Mouse (Mus musculus): ENCODE data around the gene Eef1akmt4. TPM values are rescaled to one million over a fixed set of nuclear protein-coding genes. Genes with fewer than 3 reads are reported as not detected.

Eef1akmt4 gene
- total RNA-seq (2014; fragmentation: Nextera tagmentation) (13.3 and 32.7 TPM in 2 replicates), total RNA-seq (2017) (5.4 and 6.5 TPM in 2 replicates)

DNA sequence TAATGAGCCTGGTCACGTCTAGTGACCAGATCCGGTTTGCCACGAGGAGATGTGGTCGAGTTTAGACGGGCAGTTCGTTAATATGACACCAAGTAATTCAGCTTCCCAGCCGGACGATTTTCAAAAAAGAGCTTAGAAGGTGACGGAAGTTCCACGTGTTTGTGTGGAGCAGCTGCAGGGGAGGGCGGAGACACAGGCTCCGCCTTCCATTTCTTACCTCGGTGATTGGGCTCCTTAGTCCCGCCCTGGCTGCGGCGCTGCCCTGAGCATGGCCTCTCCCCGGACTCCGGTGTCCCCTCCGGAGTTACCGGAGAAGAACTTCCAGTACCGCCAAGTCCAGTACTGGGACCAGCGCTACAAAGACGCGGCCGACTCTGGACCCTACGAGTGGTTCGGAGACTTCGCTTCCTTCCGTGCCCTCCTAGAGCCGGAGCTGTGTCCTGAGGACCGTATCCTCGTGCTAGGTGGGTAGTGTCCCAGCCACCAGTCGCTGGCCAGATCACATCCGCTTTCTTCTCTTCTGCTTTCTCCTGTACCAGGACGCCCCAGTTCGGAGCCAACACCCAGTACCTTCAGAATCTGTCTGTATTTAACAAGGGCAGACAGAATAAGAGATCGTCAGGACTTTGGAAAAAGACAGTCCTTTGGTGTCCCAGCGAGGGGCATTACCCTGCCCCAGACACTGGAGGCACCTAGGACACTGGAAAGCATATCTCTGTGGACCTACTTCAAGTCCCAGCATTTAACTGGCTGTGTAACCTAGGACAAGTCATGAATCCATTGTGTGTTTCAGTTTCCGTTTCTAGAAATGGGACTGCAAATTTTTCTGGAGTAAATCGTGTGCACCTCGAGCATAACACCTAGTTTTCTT, at the start of gene Eef1akmt4, which contains the start of the genes Gm49333 and Alg3:
Gene Eef1akmt4 (plus strand): TSS at position 237 of the 871 bp plus-strand sequence.
Gene Gm49333 (plus strand): TSS at position 254 of the 871 bp plus-strand sequence.
Gene Alg3 (minus strand): TSS at position 379 of the 871 bp plus-strand sequence.
- peak; percentile 97 for ATAC-seq (replicated peaks; ENCODE audit: low FRiP score, low TSS enrichment, poor library complexity, severe bottlenecking)

GRCm38 (mm10) chr16:20565075-20565474, 46.3 kb upstream of the Eef1akmt4 start:
- no peak for ATAC-seq (replicated peaks; ENCODE audit: low FRiP score, low TSS enrichment, poor library complexity, severe bottlenecking)

DNA sequence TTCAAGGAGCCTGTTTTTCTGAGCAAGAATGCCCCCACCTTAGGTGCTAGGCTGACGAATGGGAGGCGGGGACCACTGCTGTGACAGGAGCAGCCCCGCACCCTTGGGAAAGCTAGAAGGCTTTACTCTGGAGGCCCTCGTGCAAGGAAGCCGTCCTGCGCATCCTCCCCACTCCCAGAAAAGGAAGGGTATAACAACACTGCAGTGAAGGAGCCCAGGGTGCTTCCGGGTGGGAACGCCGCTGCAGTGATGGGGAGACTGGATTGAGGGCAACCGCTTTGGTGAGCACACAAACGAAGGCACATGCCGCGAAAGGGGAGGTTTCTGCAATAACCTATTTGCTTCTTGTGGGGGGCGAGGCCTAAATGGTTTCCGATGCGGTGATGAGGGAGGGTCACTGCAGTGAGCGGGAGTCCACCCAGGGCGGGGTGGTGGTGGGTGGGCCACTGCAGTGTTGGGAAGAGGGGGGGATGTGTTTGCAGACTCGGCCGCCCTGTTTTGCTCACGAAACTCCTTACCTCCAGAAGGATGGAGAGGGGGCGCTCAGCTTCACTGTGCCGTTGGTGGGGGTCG, 21.9 kb upstream of the Eef1akmt4 start, which contains the start of gene Vwa5b2:
Gene Vwa5b2 (plus strand): TSS at position 106 of the 573 bp plus-strand sequence.
- ATAC-seq (replicated peaks; ENCODE audit: low FRiP score, low TSS enrichment, poor library complexity, severe bottlenecking), result no peak

DNA sequence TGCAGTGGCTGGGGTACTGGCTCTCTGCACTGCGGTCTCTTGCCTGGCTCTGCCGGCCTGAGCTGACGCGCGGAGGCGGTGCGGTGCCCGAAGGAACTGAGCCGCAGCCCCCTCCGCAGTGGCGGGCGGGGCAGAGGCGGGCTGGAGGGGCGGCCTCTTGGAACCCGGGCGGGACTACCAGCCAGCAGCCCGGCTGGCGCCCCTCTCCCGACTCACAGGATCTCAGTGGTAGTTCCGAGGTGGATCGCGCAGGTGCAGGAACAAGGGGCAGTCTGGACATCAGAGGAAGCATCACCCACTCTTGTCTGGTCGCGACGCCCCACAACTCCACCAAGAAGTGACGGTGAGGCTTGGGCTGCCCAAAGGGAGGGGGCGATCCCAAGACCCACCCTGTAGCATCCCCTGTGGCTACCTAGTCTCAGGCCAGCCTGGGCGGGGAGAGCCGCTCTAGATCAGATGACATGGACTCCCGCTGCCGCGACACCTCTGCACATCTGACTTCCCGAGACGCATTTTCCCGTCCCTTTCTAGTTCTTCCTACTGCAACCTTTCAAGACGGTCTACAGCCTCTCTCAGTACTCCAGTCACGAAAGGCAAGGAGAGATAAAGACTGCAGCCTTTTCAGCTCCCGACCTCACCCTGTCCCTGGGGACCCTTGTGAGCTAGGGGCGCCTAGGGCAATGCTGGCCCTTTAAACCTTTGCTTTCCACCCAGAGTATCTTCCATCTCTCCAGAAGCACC, 21.3 kb upstream of the Eef1akmt4 start:
- no peak for ATAC-seq (replicated peaks; ENCODE audit: low FRiP score, low TSS enrichment, poor library complexity, severe bottlenecking)

GRCm38 (mm10) chr16:20590680-20591038, 20.7 kb upstream of the Eef1akmt4 start:
- ATAC-seq (replicated peaks; ENCODE audit: low FRiP score, low TSS enrichment, poor library complexity, severe bottlenecking), result no peak

DNA sequence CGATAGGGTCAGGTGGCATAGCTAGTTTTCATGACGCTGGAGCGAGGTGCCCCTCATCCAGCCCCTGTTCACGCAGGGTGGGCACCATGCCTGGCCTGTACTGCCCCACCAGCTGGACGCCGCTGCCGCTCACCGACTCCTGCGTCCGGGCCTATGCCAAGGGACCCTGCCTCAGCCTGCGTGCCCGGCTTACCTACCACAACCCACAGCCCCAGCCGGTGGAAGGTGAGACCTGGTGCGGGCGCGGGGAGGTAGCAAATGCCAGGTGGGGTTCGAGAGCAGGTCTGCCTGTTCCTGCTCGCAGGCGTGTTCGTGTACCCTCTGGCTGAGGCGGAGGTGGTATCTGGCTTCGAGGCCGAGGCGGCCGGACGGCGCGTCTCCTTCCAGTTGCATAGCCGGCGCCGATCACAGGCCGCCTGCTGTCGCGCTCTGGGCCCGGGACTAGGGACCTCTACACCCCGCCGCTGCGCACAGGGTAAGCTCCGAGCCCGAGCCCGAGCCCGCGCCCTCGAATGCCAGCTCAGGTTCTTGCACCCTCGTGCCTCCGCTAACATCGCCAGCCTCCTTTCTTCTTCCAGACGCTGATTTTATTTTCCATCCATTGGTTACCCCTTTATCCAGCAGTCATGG, 20.2 kb upstream of the Eef1akmt4 start:
- ATAC-seq (replicated peaks; ENCODE audit: low FRiP score, low TSS enrichment, poor library complexity, severe bottlenecking), result no peak

GRCm38 (mm10) chr16:20595060-20595673, 16.2 kb upstream of the Eef1akmt4 start:
- ATAC-seq (replicated peaks; ENCODE audit: low FRiP score, low TSS enrichment, poor library complexity, severe bottlenecking), result peak; percentile 85

GRCm38 (mm10) chr16:20595737-20596136, 15.7 kb upstream of the Eef1akmt4 start:
- ATAC-seq (replicated peaks; ENCODE audit: low FRiP score, low TSS enrichment, poor library complexity, severe bottlenecking), result no peak

DNA sequence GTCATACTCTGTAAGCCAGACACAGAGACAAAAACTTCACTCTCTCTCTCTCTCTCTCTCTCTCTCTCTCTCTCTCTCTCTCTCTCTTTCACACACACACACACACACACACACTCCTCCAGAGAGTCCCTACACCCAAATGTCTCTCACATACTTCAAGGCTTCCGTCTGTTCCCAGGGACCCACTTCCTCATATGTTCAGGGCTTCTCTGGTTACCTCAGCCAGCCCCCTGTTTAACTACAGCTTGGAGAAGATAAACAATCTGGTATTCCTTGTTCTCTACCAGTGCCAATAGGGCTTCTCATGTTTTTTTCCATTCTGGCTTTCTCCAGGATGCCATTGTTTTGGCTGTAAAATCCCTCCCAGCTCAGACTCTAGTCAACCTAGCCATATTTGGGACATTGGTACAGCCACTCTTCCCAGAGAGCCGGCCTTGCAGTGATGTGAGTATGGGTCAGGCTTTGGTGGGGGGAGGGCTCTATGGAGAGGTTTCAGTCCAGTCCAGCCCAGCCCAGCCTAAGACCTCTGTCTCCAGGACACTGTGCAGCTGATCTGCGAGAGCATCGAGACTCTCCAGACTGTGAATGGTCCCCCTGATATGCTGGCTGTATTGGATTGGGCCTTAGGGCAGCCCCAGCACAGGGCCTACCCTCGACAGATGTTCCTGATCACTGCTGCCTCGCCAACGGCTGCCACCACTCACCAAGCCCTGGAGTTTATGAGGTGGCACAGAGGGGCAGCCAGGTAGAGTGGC, 14.5 kb upstream of the Eef1akmt4 start:
- no peak for ATAC-seq (replicated peaks; ENCODE audit: low FRiP score, low TSS enrichment, poor library complexity, severe bottlenecking)

- no peak for ATAC-seq (replicated peaks; ENCODE audit: low FRiP score, low TSS enrichment, poor library complexity, severe bottlenecking)
Measured at GRCm38 (mm10) chr16:20600511-20600910, 10.9 kb upstream of the Eef1akmt4 start.

DNA sequence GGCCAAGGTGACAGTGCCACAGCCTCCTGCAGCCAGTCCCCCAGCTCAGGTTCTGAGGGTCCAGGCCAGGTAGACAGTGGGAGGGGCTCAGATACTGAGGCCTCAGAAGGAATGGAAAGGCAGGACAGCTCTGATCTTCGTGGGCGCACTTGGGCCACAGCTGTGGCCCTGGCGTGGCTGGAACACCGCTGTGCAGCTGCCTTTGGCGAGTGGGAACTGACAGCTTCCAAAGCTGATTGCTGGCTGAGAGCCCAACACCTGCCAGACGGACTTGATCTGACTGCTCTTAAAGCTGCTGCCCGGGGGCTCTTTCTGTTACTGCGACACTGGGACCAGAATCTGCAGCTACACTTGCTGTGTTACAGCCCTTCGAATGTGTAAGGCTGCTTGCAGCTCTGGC, 6.7 kb upstream of the Eef1akmt4 start:
- no peak for ATAC-seq (replicated peaks; ENCODE audit: low FRiP score, low TSS enrichment, poor library complexity, severe bottlenecking)

GRCm38 (mm10) chr16:20610501-20611356, 664 bp upstream of the Eef1akmt4 start:
- peak; percentile 69 for ATAC-seq (replicated peaks; ENCODE audit: low FRiP score, low TSS enrichment, poor library complexity, severe bottlenecking)

- peak; percentile 68 for ATAC-seq (replicated peaks; ENCODE audit: low FRiP score, low TSS enrichment, poor library complexity, severe bottlenecking)
Measured at GRCm38 (mm10) chr16:20619541-20620398, 8.4 kb downstream of the Eef1akmt4 start.

DNA sequence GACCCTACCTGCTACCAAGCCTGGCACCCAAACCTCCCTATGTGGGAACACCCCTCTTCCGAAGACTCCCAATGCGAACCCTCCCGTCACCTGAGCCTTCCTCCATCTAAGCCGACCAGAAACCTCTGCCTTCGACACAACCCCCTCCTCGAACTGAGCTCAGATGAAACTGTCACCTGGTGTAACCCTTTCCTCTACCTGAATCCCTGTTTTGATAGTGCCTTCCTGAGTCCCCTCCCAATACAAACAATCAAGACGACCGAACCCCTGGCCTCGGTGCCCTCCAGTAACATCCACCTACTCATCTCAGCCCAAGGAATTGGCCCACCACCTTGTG, 9.0 kb downstream of the Eef1akmt4 start:
- no peak for ATAC-seq (replicated peaks; ENCODE audit: low FRiP score, low TSS enrichment, poor library complexity, severe bottlenecking)

- no peak for ATAC-seq (replicated peaks; ENCODE audit: low FRiP score, low TSS enrichment, poor library complexity, severe bottlenecking)
Measured at GRCm38 (mm10) chr16:20620751-20621190, 9.4 kb downstream of the Eef1akmt4 start.

DNA sequence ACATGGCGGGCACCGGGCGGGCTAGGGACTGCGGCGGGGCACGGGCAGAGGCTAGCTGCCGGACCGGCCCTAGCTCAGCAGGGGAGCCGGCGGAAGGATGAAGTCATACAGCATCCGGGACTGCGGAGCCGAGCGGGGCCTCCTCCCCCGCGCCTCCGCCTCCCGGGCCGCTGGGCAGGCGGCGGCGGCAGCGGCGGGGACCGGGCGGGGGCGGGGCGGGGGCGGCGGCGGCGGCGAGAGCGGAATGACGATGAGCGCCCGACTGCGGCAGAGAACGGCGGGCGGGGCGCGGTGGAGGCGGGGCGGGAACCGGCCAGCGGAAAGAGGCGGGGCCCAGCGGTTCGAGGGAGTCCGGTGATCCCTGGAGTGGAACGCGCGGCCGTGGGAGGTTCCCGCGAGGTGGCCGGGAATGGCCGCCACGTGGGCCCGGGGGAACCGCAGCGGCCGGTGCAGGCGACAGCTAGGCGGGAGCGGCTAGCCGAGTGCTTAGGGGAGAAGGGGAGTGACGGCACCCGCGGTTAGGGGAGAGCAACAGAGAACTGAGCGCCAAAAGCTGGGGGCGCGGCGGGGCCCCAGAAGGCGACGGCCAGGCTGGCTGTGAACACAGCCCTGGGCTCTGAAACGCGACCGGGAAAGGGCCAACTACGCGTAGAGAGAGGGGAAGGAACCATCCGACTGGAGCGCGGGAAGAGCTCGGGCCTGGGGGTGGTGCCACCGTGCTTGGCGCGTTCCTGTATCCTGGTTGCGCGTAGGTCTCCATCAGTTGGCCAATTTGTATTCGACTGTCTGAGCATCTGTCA, 10.0 kb downstream of the Eef1akmt4 start, which contains the start of gene Camk2n2:
Gene Camk2n2 (minus strand): TSS at position 97 of the 800 bp plus-strand sequence.
- ATAC-seq (replicated peaks; ENCODE audit: low FRiP score, low TSS enrichment, poor library complexity, severe bottlenecking), result 0 out of 2 replicates have a peak, but pooled peaks have one; percentile 15

Measured in megakaryocyte-erythroid progenitor cell, adult 5-6 weeks (primary cell).